Mouse (Mus musculus) kidney, adult 18-20 months (tissue): ENCODE measurements around the gene Rtp2.

ENCODE experiments used
- DNase-seq: peaks from one replicate; pipeline ENCODE4 v3.0.0; 2021

The Rtp2 gene

GRCm38 (mm10) chr16:23932294-23932693, at the start of gene Rtp2:
Gene Rtp2, minus strand, starts transcription at chr16:23932394.
- no peak for DNase-seq

DNA sequence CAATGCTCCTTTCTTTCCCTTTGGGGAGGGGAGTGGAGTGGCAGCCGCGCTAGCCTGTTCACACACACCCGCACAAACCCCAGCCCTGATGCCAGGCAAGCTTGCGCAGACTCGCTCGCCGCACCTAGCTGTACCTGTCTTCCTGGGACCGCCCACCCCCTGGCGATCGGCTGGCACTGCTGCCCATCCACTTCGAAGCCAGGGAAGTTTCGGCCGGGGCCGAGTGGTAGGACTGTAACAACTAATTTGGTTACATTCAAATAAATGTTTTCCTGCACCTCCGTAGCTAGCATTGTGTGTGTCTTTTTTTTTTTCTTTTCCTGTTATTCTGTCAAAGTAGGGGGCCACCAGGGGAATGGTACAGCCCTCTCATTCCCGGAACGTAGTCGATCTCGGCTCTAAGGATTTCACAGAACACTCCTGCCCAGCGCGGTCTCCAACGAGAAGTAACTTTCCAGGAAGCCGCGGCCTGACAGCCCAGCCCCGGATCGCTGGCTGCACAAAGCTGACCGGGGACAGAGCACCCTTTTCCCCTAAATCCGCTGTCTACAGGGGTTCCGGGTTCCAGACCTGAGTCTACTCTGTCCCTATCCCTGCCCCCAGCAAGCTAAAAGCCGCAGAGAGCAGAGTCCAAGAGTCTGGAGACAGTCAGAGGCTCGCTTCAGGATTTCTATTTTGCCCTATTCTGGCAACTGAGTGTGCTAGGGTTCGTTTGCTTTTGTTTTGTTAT, 49.0 kb upstream of the Rtp2 start:
- DNase-seq = peak; percentile 60

DNA sequence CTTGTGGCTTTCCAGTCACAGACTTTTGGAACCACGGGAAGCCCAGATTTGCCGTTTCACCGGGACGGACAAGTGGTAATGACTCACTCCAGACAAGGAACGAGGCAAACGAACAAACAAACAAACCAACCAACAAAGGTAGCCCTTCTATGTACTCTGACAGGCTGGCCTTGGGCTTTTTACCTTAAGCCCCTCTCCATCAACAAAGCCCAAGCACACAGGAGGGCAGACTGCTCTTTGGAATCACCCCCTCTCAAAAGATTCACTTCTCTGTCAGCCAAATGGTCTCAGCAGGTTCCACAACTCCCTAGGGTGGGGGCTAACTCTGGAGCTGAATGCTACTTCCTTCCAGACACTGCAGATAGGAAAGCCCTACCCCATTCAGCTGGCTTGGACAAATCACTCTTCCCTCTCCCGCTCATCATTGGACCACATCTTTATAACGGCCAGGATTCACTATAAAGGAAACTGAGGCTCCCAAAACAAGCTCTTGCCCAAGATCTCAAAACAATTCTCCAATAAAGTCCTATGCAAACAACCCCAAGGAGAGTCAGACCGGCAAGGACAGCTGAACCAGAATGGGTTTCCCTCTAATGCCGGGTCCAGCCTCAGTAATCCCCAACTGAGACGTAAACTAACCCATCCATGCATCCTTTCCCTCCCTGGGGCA, 48.1 kb upstream of the Rtp2 start:
- DNase-seq = no peak

DNA sequence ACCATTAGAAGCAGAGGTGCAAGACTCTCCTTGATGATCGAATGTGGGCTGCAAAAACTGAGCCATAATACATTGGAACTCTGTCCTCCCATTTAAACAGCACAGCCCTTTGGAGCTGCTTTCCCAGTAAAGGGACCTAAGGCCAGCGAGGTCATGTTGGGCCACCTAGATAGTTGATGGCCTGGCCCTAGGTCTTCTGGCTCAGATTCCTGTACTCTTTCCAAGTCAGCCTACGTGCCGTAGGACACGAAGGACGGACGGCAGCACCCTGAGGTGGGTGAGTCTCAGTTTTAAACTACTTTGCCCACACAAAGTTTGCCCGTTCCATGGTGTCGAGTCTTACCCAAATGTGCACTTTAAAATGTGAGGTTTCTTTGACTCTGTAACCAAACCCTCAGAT, 47.3 kb upstream of the Rtp2 start:
- no peak for DNase-seq

DNA sequence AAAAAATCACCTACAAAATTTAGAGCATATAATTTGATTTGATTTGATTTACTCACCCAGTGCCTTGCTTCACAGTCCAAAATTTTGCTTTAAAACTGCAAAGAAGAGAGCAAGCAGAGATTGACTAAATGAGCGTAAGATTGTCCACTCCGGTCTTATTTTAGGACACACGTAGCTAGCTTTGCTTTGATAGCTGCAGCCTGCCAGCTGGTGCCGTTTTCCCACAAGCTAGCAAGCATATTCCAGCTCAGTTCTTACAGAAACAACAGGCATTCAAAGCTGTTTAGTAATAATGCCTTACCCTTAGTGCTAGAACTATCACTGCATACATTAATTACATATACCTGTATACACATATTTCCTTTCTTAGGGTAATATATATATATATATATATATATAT, 46.3 kb upstream of the Rtp2 start:
- DNase-seq = no peak

- DNase-seq = no peak
These were observed 45.5 kb upstream of the Rtp2 start for GRCm38 (mm10) chr16:23977732-23978131.

DNA sequence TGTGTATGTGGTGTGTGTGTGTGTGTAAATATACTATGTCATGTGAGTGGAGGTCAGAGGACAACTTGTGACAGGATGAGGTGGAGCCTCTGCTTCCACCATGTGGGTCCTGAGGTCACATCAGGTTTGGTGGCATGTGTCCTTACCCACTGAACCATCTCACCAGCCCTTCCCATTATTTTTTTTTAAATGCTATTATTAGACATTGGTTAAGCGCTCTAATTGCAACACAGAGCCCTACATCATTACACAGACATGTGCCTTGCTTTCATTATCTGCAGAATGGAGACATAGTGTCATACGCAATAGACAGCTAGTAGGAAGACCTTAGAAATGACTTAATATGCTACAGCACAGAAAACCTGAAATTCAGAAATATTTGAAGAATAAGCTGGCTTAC, 44.0 kb upstream of the Rtp2 start:
- no peak for DNase-seq

DNA sequence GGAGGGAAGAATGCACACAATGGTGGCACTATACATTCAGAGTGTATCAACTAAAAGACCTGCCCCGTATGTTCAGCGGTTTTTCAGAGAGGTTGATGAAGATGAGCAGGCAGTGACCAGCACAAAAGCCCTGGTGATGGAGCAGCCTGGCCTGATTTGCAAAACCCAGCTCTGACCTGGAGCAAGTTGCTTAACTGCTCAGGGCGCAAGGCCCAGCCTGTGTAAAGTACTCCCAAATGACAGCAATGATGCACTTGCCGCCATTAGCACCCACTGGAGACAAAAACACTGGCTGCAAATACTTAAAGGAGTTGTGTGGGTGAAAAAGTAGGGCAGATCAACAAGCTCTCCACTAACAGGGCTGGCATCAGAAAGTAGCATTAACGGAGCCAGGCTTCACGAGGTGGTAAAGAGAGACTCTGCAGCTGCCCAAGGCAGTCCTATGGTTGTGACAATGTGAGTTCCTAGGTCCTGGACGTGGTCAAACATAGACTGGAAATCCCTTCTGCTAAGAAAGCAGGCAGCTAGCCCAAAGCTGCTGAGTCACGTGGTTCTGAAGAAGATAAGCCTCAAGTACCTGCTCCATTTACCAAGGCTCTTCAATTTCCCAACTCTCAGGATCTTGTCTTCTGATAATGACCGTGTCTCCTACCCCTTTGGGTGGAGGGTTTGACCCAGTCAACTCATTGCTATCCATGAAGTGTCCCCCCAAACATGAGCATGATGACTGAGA, 41.6 kb upstream of the Rtp2 start:
- DNase-seq = no peak

DNA sequence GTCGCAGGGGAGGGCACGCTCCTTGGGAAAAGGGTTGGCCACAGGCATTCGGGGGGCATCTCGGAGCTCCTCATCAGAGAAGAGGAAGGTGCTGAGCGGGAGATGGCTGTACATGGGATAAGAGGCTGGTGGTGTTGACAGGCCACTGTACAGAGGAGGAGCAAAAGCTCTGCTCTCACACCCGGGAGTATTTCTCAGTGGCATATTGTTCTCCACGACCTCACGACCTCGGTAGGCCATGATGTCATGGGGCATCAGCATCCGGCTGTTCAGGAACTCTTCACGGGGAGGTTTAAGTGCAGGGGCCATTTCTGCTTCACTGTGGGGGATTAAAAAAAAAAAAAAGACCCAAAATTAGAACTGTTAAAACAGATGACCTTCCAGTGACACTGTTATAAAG, 40.7 kb upstream of the Rtp2 start:
- DNase-seq = no peak

DNA sequence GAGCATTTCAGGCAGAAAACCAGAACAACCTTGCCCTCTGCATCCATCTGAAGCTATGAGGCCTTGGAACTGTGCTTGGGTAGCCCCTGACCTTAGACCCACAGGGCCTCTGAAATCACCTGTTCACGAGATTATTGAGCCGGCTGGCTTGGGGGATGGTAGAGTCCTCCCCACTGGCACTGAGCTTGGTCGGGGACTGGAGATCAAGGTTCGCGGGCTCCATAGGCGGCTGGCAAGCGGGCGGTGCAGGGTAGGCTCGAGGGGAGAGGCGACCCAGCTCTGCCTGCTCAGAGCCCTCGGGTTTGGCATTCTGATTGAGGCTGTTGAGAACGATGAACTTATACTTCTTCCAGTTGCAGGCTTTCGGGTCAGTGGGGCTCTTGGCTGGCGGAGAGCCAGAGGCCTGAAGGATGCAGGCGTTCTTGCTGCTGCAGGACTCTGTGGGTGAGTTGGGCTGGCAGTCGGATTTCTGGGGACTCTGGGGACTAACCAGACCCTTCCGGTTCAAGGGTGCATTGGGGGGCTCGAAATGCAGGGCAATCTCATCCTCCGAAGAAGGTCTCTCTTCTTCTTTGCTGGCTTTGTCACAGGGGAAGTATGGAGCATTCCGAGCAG, 40.0 kb upstream of the Rtp2 start:
- no peak for DNase-seq

- no peak for DNase-seq
These were observed 37.7 kb upstream of the Rtp2 start for GRCm38 (mm10) chr16:23969919-23970318.

- no peak for DNase-seq
These were observed 36.7 kb upstream of the Rtp2 start for GRCm38 (mm10) chr16:23968888-23969287.

GRCm38 (mm10) chr16:23967301-23967700, 35.1 kb upstream of the Rtp2 start:
- DNase-seq = no peak

- DNase-seq = no peak
These were observed 33.9 kb upstream of the Rtp2 start for GRCm38 (mm10) chr16:23966066-23966465.

- DNase-seq = no peak
These were observed 32.6 kb upstream of the Rtp2 start for GRCm38 (mm10) chr16:23964706-23965367.

GRCm38 (mm10) chr16:23963896-23964668, 31.9 kb upstream of the Rtp2 start:
- no peak for DNase-seq

GRCm38 (mm10) chr16:23962401-23962800, 30.2 kb upstream of the Rtp2 start:
- DNase-seq = peak; percentile 45

GRCm38 (mm10) chr16:23958938-23959337, 26.7 kb upstream of the Rtp2 start:
- no peak for DNase-seq

DNA sequence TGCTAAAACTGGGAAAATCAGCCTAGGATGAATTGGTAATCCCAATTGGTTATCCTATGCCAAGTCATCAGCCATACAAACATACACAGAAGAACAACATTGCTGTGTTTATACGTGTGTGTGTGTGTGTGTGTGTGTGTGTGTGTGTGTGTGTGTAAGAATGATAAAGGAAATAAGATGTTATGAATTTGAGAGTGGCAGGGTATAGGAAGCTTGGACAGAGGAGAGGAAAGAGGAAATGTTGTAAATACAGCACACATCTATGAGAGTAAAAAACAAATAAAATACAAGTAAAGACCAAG, 21.7 kb upstream of the Rtp2 start:
- no peak for DNase-seq

- DNase-seq = peak; percentile 34
These were observed 21.2 kb upstream of the Rtp2 start for GRCm38 (mm10) chr16:23953189-23953958.

DNA sequence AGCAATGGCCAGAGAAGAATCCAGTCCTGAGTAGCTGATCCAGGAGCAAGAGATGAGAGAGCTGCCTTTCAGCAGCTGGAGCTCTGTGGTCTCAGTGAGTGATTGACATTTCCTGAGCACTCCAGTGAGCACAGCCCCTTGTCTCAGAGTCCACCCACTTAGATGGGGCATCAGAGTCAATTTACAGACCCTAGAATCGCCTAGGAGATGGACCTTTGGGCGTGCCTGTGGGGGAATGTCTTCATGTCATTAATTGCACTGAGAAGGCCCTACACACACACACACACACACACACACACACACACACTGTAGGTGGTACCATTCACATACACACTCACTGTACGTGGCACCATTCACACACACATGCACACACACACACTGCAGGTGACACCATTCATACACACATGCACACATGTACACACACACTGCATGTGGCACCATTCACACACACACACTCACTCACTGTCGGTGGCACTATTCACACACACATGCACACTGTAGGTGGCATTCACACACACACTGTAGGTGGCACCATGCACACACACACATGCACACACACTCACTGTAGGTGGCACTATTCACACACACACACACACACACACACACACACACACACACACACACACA, 20.0 kb upstream of the Rtp2 start:
- DNase-seq = no peak
